Mouse (Mus musculus) midbrain, embryonic 15.5 days (tissue): Measurements from ENCODE around the gene Ccdc13. TPM values are rescaled to one million over a fixed set of nuclear protein-coding genes. Genes with fewer than 3 reads are reported as not detected.

Experiments
- polyA plus RNA-seq: library from polyadenylated mRNA; unstranded; fragments of >200 nt; fragmentation: Nextera tagmentation; extraction: Ambion mirVana; gene quantifications from 2 replicates; pipeline ENCODE4 v1.2.1, GENCODE M21; 2015

The Ccdc13 gene
- polyA plus RNA-seq, 1 experiment from 2014 or later: 4.2 TPM

Other genes with a start within 250 kb of the Ccdc13 start
- 0.18 and 0.27 TPM in 2 replicates for gene Lyzl4, start 197.4 kb downstream of the Ccdc13 start, polyA plus RNA-seq
- 0.14 and 0.15 TPM in 2 replicates for gene Vipr1, start 196.7 kb downstream of the Ccdc13 start, polyA plus RNA-seq
- gene Sec22c, start 134.0 kb downstream of the Ccdc13 start, polyA plus RNA-seq: 36.9 and 39.4 TPM in 2 replicates
- 139 and 149 TPM in 2 replicates for gene Ss18l2, start 129.1 kb downstream of the Ccdc13 start, polyA plus RNA-seq
- gene Nktr, start 120.3 kb downstream of the Ccdc13 start, polyA plus RNA-seq: 51.0 and 52.1 TPM in 2 replicates
- 28.8 and 30.3 TPM in 2 replicates for gene Zfp651, start 80.1 kb downstream of the Ccdc13 start, polyA plus RNA-seq
- gene Klhl40, start 61.9 kb downstream of the Ccdc13 start, polyA plus RNA-seq: 1.6 and 1.9 TPM in 2 replicates
- 0.09 TPM in 1 of 2 replicates, not detected in the other for gene Hhatl, start 47.0 kb downstream of the Ccdc13 start, polyA plus RNA-seq
- gene Higd1a, start 18.9 kb upstream of the Ccdc13 start, polyA plus RNA-seq: 142 and 144 TPM in 2 replicates
- gene Ackr2, start 58.9 kb upstream of the Ccdc13 start, polyA plus RNA-seq: 2.8 and 3.5 TPM in 2 replicates
- gene Cyp8b1, start 76.8 kb upstream of the Ccdc13 start, polyA plus RNA-seq: not detected in 2 replicates
- 1.7 and 2.2 TPM in 2 replicates for gene Fam198a, start 111.5 kb upstream of the Ccdc13 start, polyA plus RNA-seq
- gene Pomgnt2, start 157.6 kb upstream of the Ccdc13 start, polyA plus RNA-seq: 37.1 and 37.9 TPM in 2 replicates